Mouse (Mus musculus): ENCODE results near the gene Vopp1. TPM values are rescaled to one million over a fixed set of nuclear protein-coding genes. Genes with fewer than 3 reads are reported as not detected.

Gene Vopp1
- polyA plus RNA-seq, 1 experiment from 2014 or later: 59.7 TPM

GRCm38 (mm10) chr6:57744123-57744522 lies 80.8 kb downstream of the Vopp1 start:
- Histone ChIP-seq H3K4me1 (no peaks in the 10 kb centered on the region), H3K27ac (no peak overlapping the region), H3K9ac (no peak overlapping the region), H3K4me2 (replicated peaks) (no peak overlapping the region), H3K27me3 (no peaks in the 10 kb centered on the region), H3K36me3 (peaks cover 11% of the 10 kb centered on the region; the same call in 1 of the 2 replicates), H3K9me3 (no peaks in the 10 kb centered on the region), H3K4me3 (no peak overlapping the region)
- 96% methylated on average over 2 of the region's 2 CpGs for WGBS
- ATAC-seq (ENCODE audit: low FRiP score, low read depth): no peak

GRCm38 (mm10) chr6:57743333-57743732 lies 81.6 kb downstream of the Vopp1 start:
- H3K4me2 ChIP-seq (replicated peaks): no peak overlapping the region
- H3K9me3 ChIP-seq: no peaks in the 10 kb centered on the region
- no peaks in the 10 kb centered on the region for H3K27me3 ChIP-seq
- 0 out of 2 replicates have a peak, but pooled peaks have one; percentile 51 for ATAC-seq (ENCODE audit: low FRiP score, low read depth)
- H3K27ac ChIP-seq: no peak overlapping the region
- no peak overlapping the region for H3K9ac ChIP-seq
- 82% methylated on average over 2 of the region's 2 CpGs for WGBS
- H3K4me1 ChIP-seq: no peaks in the 10 kb centered on the region
- peaks cover 13% of the 10 kb centered on the region; the same call in 1 of the 2 replicates for H3K36me3 ChIP-seq
- no peak overlapping the region for H3K4me3 ChIP-seq

- H3K36me3 ChIP-seq: peaks cover 17% of the 10 kb centered on the region; the same call in 1 of the 2 replicates
- no peak overlapping the region for H3K4me2 ChIP-seq (replicated peaks)
- ATAC-seq (ENCODE audit: low FRiP score, low read depth): no peak
- H3K4me1 ChIP-seq: no peaks in the 10 kb centered on the region
- no peak overlapping the region for H3K9ac ChIP-seq
- H3K9me3 ChIP-seq: no peaks in the 10 kb centered on the region
- H3K4me3 ChIP-seq: no peak overlapping the region
- H3K27ac ChIP-seq: no peak overlapping the region
- no peaks in the 10 kb centered on the region for H3K27me3 ChIP-seq
- 88% methylated on average over 1 of the region's 1 CpGs for WGBS
Measured at GRCm38 (mm10) chr6:57742749-57743148, 82.2 kb downstream of the Vopp1 start.

- H3K4me3 ChIP-seq: no peak overlapping the region
- no peak overlapping the region for H3K4me2 ChIP-seq (replicated peaks)
- 87% methylated on average over 1 of the region's 1 CpGs for WGBS
- peaks cover 20% of the 10 kb centered on the region for H3K36me3 ChIP-seq
- no peak for ATAC-seq (ENCODE audit: low FRiP score, low read depth)
- H3K27ac ChIP-seq: no peak overlapping the region
- H3K4me1 ChIP-seq: no peaks in the 10 kb centered on the region
- no peaks in the 10 kb centered on the region for H3K9me3 ChIP-seq
- H3K27me3 ChIP-seq: no peaks in the 10 kb centered on the region
- no peak overlapping the region for H3K9ac ChIP-seq
Measured at GRCm38 (mm10) chr6:57721347-57721746, 103.6 kb downstream of the Vopp1 start.

GRCm38 (mm10) chr6:57711726-57712125 lies 113.2 kb downstream of the Vopp1 start:
- Histone ChIP-seq H3K4me1 (no peaks in the 10 kb centered on the region), H3K27ac (no peak overlapping the region), H3K27me3 (no peaks in the 10 kb centered on the region), H3K9me3 (no peaks in the 10 kb centered on the region), H3K36me3 (peaks cover 10% of the 10 kb centered on the region), H3K4me3 (no peak overlapping the region), H3K9ac (no peak overlapping the region), H3K4me2 (replicated peaks) (no peak overlapping the region)
- no peak for ATAC-seq (ENCODE audit: low FRiP score, low read depth)
- WGBS: 27% methylated on average over 1 of the region's 1 CpGs

GRCm38 (mm10) chr6:57706721-57707120 lies 118.2 kb downstream of the Vopp1 start:
- Histone ChIP-seq H3K27ac (no peak overlapping the region), H3K27me3 (no peaks in the 10 kb centered on the region), H3K9ac (no peak overlapping the region), H3K36me3 (no peaks in the 10 kb centered on the region), H3K4me3 (no peak overlapping the region), H3K4me1 (peaks cover 14% of the 10 kb centered on the region), H3K4me2 (replicated peaks) (no peak overlapping the region), H3K9me3 (no peaks in the 10 kb centered on the region)
- ATAC-seq (ENCODE audit: low FRiP score, low read depth): no peak
- WGBS: 96% methylated on average over 1 of the region's 1 CpGs

- Histone ChIP-seq H3K27me3 (no peaks in the 10 kb centered on the region), H3K36me3 (no peaks in the 10 kb centered on the region), H3K9ac (peak overlapping the region; percentile 92), H3K4me2 (replicated peaks) (peak overlapping the region; percentile 72), H3K27ac (peak overlapping the region; percentile 99; the same call in 1 of the 2 replicates), H3K4me1 (peaks cover 17% of the 10 kb centered on the region), H3K9me3 (no peaks in the 10 kb centered on the region), H3K4me3 (peak overlapping the region; percentile 69)
- WGBS: 26% methylated on average over 2 of the region's 2 CpGs
- ATAC-seq (ENCODE audit: low FRiP score, low read depth): peak; percentile 24
Measured at GRCm38 (mm10) chr6:57703703-57704102, 121.3 kb downstream of the Vopp1 start.

- ATAC-seq (ENCODE audit: low FRiP score, low read depth): peak; percentile 98
- Histone ChIP-seq H3K36me3 (no peaks in the 10 kb centered on the region), H3K4me1 (peaks cover 17% of the 10 kb centered on the region), H3K9ac (peak overlapping the region; percentile 92), H3K4me2 (replicated peaks) (peak overlapping the region; percentile 72), H3K27me3 (no peaks in the 10 kb centered on the region), H3K9me3 (no peaks in the 10 kb centered on the region), H3K4me3 (peak overlapping the region; percentile 69), H3K27ac (peak overlapping the region; percentile 99)
- WGBS: under 1% methylated on average over 59 of the region's 59 CpGs
Measured at GRCm38 (mm10) chr6:57702743-57703499, 122.0 kb downstream of the Vopp1 start.

- peak within 1 kb of the TSS; percentile 99 for H3K27ac ChIP-seq
- H3K4me1 ChIP-seq: peaks cover 17% of the 10 kb centered on the region
- peak within 1 kb of the TSS; percentile 92 for H3K9ac ChIP-seq
- H3K4me2 ChIP-seq (replicated peaks): peak within 1 kb of the TSS; percentile 72
- under 1% methylated on average over 10 of the region's 10 CpGs for WGBS
- peak; percentile 38 for ATAC-seq (ENCODE audit: low FRiP score, low read depth)
- H3K36me3 ChIP-seq: no peaks in the 10 kb centered on the region
- H3K27me3 ChIP-seq: no peaks in the 10 kb centered on the region
- H3K4me3 ChIP-seq: peak within 1 kb of the TSS; percentile 69
- H3K9me3 ChIP-seq: no peaks in the 10 kb centered on the region
Measured at GRCm38 (mm10) chr6:57702376-57702742, 122.6 kb downstream of the Vopp1 start, which contains the start of gene Lancl2. Lancl2 (plus strand) TSS chr6:57702540.

GRCm38 (mm10) chr6:57701686-57702085 lies 123.3 kb downstream of the Vopp1 start:
- H3K9ac ChIP-seq: no peak overlapping the region
- H3K4me2 ChIP-seq (replicated peaks): peak overlapping the region; percentile 72

GRCm38 (mm10) chr6:57693116-57693515 lies 131.8 kb downstream of the Vopp1 start:
- Histone ChIP-seq H3K4me2 (replicated peaks) (no peak overlapping the region), H3K4me3 (no peak overlapping the region), H3K36me3 (peaks cover 15% of the 10 kb centered on the region), H3K9me3 (no peaks in the 10 kb centered on the region), H3K27me3 (no peaks in the 10 kb centered on the region), H3K4me1 (no peaks in the 10 kb centered on the region), H3K9ac (no peak overlapping the region), H3K27ac (no peak overlapping the region)
- 88% methylated on average over 3 of the region's 3 CpGs for WGBS
- ATAC-seq (ENCODE audit: low FRiP score, low read depth): no peak

More at GRCm38 (mm10) chr6:57701686-57702085, 123.3 kb downstream of the Vopp1 start:
- Histone ChIP-seq H3K4me1 (peaks cover 17% of the 10 kb centered on the region), H3K36me3 (no peaks in the 10 kb centered on the region), H3K4me3 (peak overlapping the region; percentile 69; the same call in 1 of the 2 replicates), H3K27me3 (no peaks in the 10 kb centered on the region), H3K27ac (no peak overlapping the region), H3K9me3 (no peaks in the 10 kb centered on the region)
- WGBS: 70% methylated on average over 4 of the region's 4 CpGs
- ATAC-seq (ENCODE audit: low FRiP score, low read depth): no peak

- peak within 1 kb of the TSS; percentile 84 for H3K9ac ChIP-seq
- under 1% methylated on average over 52 of the region's 52 CpGs for WGBS
Measured at GRCm38 (mm10) chr6:57691467-57692261, 133.3 kb downstream of the Vopp1 start, which contains the start of gene Pyurf. Pyurf (minus strand) TSS chr6:57692078.

More at GRCm38 (mm10) chr6:57691467-57692261, 133.3 kb downstream of the Vopp1 start, which contains the start of gene Pyurf:
- peak; percentile 97 for ATAC-seq (ENCODE audit: low FRiP score, low read depth)
- Histone ChIP-seq H3K27ac (peak within 1 kb of the TSS; percentile 90), H3K36me3 (peaks cover 29% of the 10 kb centered on the region), H3K4me1 (no peaks in the 10 kb centered on the region), H3K27me3 (no peaks in the 10 kb centered on the region), H3K4me3 (peak within 1 kb of the TSS; percentile 78), H3K4me2 (replicated peaks) (peak within 1 kb of the TSS; percentile 64), H3K9me3 (no peaks in the 10 kb centered on the region)

All from limb, embryonic 13.5 days (tissue).